Mouse (Mus musculus) small intestine, adult 2 months (tissue): ENCODE data around the gene Fkbp1b. TPM values are rescaled to one million over a fixed set of nuclear protein-coding genes. Genes with fewer than 3 reads are reported as not detected.
"Not testable (repeated sequence)": the region's sequence is repeated elsewhere in the genome, so short reads cannot be mapped to it uniquely, and the experiment has no call there.

Source experiments
- H3K27ac ChIP-seq: fragments of 200-500 bp; 2 replicates; pipeline ENCODE4 v1.5.1; 2012; ENCODE audit warnings: low read depth, low read length, control low read depth, inconsistent platforms; ENCODE audit not compliant: insufficient read depth
- H3K27me3 ChIP-seq: fragments of 200-500 bp; 2 replicates; pipeline ENCODE4 v1.6.1; 2012; ENCODE audit warnings: mild to moderate bottlenecking, moderate library complexity, low read length, inconsistent platforms; ENCODE audit not compliant: control insufficient read depth, insufficient read depth
- H3K36me3 ChIP-seq: fragments of 200-500 bp; 2 replicates; pipeline ENCODE4 v1.6.1; 2012; ENCODE audit warnings: mild to moderate bottlenecking, low read length, control low read depth, inconsistent platforms; ENCODE audit not compliant: control insufficient read depth, insufficient read depth
- H3K4me1 ChIP-seq: fragments of 200-500 bp; 2 replicates; pipeline ENCODE4 v1.6.1; 2012; ENCODE audit warnings: low read length, inconsistent platforms, mixed read lengths; ENCODE audit not compliant: control insufficient read depth, insufficient read depth, insufficient read length
- H3K4me3 ChIP-seq: fragments of 200-500 bp; 2 replicates; pipeline ENCODE4 v1.5.1; 2012; ENCODE audit warnings: low read depth, mild to moderate bottlenecking, control low read depth, inconsistent platforms, low read length, moderate library complexity
- CTCF ChIP-seq: fragments of 200-500 bp; IDR thresholded peaks from 2 replicates; pipeline ENCODE4 v1.5.1; 2012; ENCODE audit warnings: low read depth, mild to moderate bottlenecking, control low read depth, inconsistent platforms, low read length, moderate library complexity, mixed read lengths; ENCODE audit not compliant: insufficient replicate concordance, insufficient read length; ENCODE audit errors: extremely low read depth
- POLR2A ChIP-seq: fragments of 200-500 bp; IDR thresholded peaks from 2 replicates; pipeline ENCODE4 v1.6.1; 2012; ENCODE audit warnings: low read depth, mild to moderate bottlenecking, control low read depth, inconsistent platforms, low read length, moderate library complexity
- WGBS: fragments of 180-500 bp; shearing (Covaris S2); methylation state at CpG from one replicate; pipeline ENCODE4 v1.1.7; 2018; 5-methylcytosine and 5-hydroxymethylcytosine counted together
- polyA plus RNA-seq: library from polyadenylated mRNA; depleted of rRNA; stranded (reverse); fragments of >200 nt; gene quantifications from 2 replicates; pipeline ENCODE4 v1.2.3, GENCODE M21; 2012

Fkbp1b gene
- polyA plus RNA-seq, 1 experiment: 1.7 TPM

GRCm38 (mm10) chr12:4817361-4818101 is 23.9 kb downstream of the Fkbp1b start, which contains the start of gene Sf3b6:
TSS of gene Sf3b6 (plus strand) at chr12:4817544.
- peak within 1 kb of the TSS; percentile 99 for H3K4me3 ChIP-seq
- peak within 1 kb of the TSS; percentile 87 for H3K27ac ChIP-seq
- WGBS: under 1% methylated on average over 49 of the region's 49 CpGs
- H3K36me3 ChIP-seq: peaks cover 16% of the 10 kb centered on the region
- TF ChIP-seq POLR2A: peak; percentile 85
- TF ChIP-seq CTCF: no peak
- peaks cover 5% of the 10 kb centered on the region; the same call in 1 of the 2 replicates for H3K4me1 ChIP-seq
- no peaks in the 10 kb centered on the region for H3K27me3 ChIP-seq

- Histone ChIP-seq H3K27ac (peak overlapping the region; percentile 87), H3K36me3 (peaks cover 12% of the 10 kb centered on the region), H3K4me1 (peaks cover 5% of the 10 kb centered on the region; the same call in 1 of the 2 replicates), H3K4me3 (peak overlapping the region; percentile 99), H3K27me3 (no peaks in the 10 kb centered on the region)
- TF ChIP-seq POLR2A: no peak
- TF ChIP-seq CTCF: no peak
- 6% methylated on average over 24 of the region's 24 CpGs for WGBS
These were observed 24.6 kb downstream of the Fkbp1b start for GRCm38 (mm10) chr12:4816680-4817360.

GRCm38 (mm10) chr12:4813636-4814035 is 27.8 kb downstream of the Fkbp1b start:
- WGBS: 88% methylated on average over 4 of the region's 4 CpGs
- Histone ChIP-seq H3K36me3 (no peaks in the 10 kb centered on the region), H3K4me1 (peaks cover 5% of the 10 kb centered on the region; the same call in 1 of the 2 replicates), H3K4me3 (no peak overlapping the region), H3K27me3 (no peaks in the 10 kb centered on the region), H3K27ac (no peak overlapping the region)
- TF ChIP-seq CTCF (no peak), POLR2A (no peak)

- Histone ChIP-seq H3K27ac (no peak overlapping the region), H3K36me3 (no peaks in the 10 kb centered on the region), H3K4me3 (no peak overlapping the region), H3K27me3 (no peaks in the 10 kb centered on the region), H3K4me1 (peaks cover 2% of the 10 kb centered on the region; the same call in 1 of the 2 replicates)
- WGBS: 15% methylated on average over 3 of the region's 3 CpGs
- TF ChIP-seq POLR2A (no peak), CTCF (no peak)
These were observed 29.7 kb downstream of the Fkbp1b start for GRCm38 (mm10) chr12:4811705-4812104.

DNA sequence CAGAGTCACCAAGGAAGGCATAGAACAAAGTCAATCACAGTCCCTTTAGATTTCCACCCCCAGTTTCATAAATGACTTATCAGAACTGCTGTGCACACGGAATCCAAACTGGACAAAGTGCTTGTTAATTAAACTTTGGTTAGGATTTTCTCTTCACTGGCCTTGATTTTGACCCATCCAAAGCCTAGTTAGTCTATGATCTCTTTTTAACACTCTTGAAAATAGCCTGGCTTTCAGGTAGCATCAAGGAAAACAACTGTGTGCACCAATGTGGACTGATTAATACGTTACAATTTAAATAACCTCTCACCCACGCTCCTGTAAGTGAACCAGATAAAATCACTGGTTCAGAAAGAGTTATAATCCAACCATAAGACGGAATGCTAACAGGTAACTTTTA is 30.4 kb downstream of the Fkbp1b start:
- WGBS: 80% methylated on average over 4 of the region's 4 CpGs
- Histone ChIP-seq H3K4me3 (no peak overlapping the region), H3K4me1 (no peaks in the 10 kb centered on the region), H3K27me3 (no peaks in the 10 kb centered on the region), H3K27ac (no peak overlapping the region), H3K36me3 (no peaks in the 10 kb centered on the region)
- TF ChIP-seq POLR2A (no peak), CTCF (no peak)

- not testable (repeated sequence) for H3K4me1 ChIP-seq, H3K27me3 ChIP-seq, H3K4me3 ChIP-seq, H3K36me3 ChIP-seq, H3K27ac ChIP-seq
- 47% methylated on average over 6 of the region's 6 CpGs for WGBS
These were observed 43.9 kb downstream of the Fkbp1b start for GRCm38 (mm10) chr12:4797471-4797870.

DNA sequence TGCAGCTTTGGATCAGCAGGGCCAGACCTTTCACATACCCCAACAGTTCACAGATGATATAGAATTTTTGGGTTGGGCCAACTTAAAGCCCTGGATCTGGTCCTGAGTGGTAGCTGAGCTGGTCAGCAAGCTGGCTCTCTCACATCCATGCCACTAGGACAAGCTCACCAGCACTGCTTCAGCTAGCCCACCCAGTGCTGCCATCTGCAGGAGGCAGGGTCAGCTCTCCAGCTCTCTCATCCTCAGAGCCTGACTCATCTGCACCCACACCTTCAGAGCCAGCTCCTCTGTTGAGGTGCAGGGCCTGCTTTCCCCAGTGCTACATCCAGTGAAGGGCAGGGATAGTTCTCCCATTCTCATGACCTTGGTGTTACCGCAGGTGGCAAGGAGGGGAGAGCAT is 47.7 kb downstream of the Fkbp1b start:
- WGBS: 70% methylated on average over 1 of the region's 1 CpGs
- H3K36me3 ChIP-seq: no peaks in the 10 kb centered on the region

DNA sequence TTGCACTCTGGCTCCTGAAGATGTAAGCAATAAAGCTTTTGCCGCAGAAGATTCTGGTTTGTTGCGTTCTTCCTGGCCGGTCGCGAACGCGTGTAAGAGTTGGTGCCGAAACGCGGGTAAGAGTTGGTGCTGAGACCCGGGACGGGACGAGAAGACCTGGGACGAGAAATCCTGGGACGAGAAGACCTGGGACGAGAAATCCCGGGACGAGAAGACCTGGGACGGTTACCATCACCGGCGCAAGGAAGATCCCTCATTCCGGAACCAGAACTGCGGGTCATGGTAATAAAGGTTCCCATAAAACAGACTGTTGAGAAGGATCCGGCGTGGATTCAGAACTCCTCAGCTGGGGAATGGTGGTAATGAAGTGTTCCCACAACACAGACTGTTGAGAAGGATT is 53.3 kb downstream of the Fkbp1b start:
- WGBS: 96% methylated on average over 25 of the region's 25 CpGs
- H3K4me3 ChIP-seq, H3K4me1 ChIP-seq, H3K27me3 ChIP-seq, H3K27ac ChIP-seq, H3K36me3 ChIP-seq: not testable (repeated sequence)

More for the DNA sequence above, 47.7 kb downstream of the Fkbp1b start:
- Histone ChIP-seq H3K4me3 (no peak overlapping the region), H3K27ac (no peak overlapping the region), H3K27me3 (no peaks in the 10 kb centered on the region), H3K4me1 (no peaks in the 10 kb centered on the region)
- no peak for TF ChIP-seq POLR2A
- TF ChIP-seq CTCF: no peak
